Mouse (Mus musculus): ENCODE results near the gene Ppp4r3b.
A peak's percentile ranks its signal among the peaks of the same experiment; 100 is the strongest.

Gene Ppp4r3b

DNA sequence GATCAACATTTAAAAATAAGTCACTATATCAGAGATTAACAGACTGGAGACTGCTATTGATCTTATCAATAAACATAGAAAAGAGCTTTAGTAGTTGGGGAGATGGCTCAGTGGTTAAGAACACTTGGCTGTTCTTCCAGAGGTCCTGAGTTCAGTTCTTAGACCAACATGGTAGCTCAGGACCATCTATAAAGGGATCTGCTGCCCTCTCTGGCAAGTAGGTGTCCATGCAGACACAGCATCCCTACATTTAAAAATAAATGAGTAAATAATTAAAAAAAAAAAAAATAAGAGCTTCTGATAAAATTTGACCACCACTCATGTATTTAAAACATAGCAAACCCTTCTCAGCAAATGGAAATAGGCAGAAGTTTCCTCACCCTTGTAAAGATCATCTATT, 65.4 kb downstream of the Ppp4r3b start:
- no peak for DNase-seq (ENCODE audit: low spot score)

DNA sequence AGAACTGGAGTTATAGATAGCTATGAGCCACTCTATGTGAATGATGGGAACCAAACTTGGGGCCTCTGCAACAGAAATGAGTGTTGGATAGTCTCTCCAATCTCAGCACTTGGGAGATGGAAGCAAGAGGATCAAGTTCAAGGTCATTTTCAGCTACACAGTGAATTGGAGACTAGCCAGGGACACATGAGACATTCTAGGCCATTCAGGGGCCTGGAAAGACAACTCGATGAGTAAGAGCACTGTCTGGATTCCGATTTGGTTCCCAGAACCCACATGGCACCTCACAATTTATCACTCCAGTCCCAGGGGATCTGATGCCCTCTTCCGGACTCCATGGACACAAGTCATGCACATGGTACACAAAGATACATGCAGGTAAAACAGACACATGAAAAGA, 65.9 kb downstream of the Ppp4r3b start:
- DNase-seq (ENCODE audit: low spot score) = no peak

DNA sequence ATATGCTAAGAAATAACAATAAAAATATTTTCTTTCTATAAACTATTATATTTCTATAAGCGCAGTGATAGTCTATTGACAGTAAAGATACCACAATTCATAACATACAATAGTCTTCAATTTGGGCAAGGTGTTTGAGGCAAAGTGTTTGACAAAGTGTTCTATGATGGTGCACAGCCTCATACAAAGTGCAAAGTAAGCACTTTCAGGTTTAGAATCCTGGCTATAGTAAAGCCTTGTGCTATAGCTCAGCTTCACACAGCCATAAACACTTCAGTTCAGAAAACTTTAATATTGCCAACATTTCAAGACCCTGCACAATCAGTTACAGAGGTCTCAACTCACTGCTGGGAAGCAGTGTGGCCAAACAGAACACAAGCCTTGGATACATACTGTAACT, 66.7 kb downstream of the Ppp4r3b start:
- DNase-seq (ENCODE audit: low spot score) = no peak

GRCm38 (mm10) chr11:29241961-29242360, 69.3 kb downstream of the Ppp4r3b start:
- no peak for DNase-seq (ENCODE audit: low spot score)

- no peak for DNase-seq (ENCODE audit: low spot score)
These were observed 73.3 kb downstream of the Ppp4r3b start for GRCm38 (mm10) chr11:29245988-29246387.

GRCm38 (mm10) chr11:29246883-29247650, 74.4 kb downstream of the Ppp4r3b start, which contains the start of gene Cfap36:
TSS of gene Cfap36 (minus strand) at chr11:29247409.
- peak; percentile 92 for DNase-seq (ENCODE audit: low spot score)

- DNase-seq (ENCODE audit: low spot score) = no peak
These were observed 75.0 kb downstream of the Ppp4r3b start for GRCm38 (mm10) chr11:29247725-29248124.

- DNase-seq (ENCODE audit: low spot score) = no peak
These were observed 75.7 kb downstream of the Ppp4r3b start for GRCm38 (mm10) chr11:29248386-29248785.

DNA sequence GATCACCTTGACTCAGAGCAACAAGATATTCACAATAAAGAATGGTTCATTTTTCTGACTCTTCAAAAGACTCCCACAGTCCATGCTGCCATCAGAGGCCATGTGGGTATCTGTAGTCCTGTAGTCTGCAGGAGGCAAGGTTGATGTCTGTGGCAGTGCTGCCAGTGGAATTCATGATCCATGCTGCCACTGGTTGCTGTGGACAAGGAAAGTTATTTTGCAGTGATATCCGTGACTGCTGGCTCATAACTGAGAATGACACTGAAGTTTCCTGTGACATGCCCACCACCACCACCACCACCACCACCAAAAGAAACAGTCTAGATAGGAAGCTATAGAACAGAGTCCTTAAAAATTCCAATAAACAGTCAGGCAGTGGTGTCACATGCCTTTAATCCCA, 82.0 kb downstream of the Ppp4r3b start:
- no peak for DNase-seq (ENCODE audit: low spot score)

DNA sequence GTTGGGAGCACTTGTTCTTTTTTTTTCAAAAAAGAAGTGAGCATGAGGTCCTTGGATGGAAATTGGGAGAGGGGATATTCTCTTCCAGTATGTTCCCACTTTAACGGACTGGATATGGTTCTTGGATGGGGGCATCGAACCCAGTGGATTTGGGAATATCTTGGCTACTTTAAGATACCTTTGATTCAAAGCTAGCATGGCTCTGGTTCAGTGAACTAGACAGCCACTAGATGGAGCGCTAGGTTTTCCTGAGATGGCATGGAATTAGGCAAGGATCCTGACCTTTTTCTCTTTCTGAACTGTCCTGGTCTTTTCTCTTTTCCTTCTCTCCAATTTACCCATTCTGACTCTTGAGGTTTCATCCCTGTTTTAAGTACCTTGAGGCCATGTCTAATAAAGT, 95.1 kb downstream of the Ppp4r3b start:
- no peak for DNase-seq (ENCODE audit: low spot score)
